Mouse (Mus musculus): ENCODE measurements around the gene Nup153. TPM values are rescaled to one million over a fixed set of nuclear protein-coding genes. Genes with fewer than 3 reads are reported as not detected.

Nup153 gene
- polyA plus RNA-seq, 1 experiment = not detected

- TF ChIP-seq CTCF (IDR thresholded peaks at IDR 0.05; ENCODE audit: insufficient read depth, low read depth, low read length) = no peak
- TF ChIP-seq POLR2A (IDR thresholded peaks at IDR 0.05; ENCODE audit: insufficient read depth, low read depth, low read length) = no peak
- Histone ChIP-seq H3K4me1 (ENCODE audit: control insufficient read depth, insufficient read depth, low read length) (no peaks in the 10 kb centered on the region), H3K4me3 (ENCODE audit: insufficient read depth, low read depth, low read length) (no peak overlapping the region), H3K27ac (ENCODE audit: insufficient read depth, low read depth, low read length) (no peak overlapping the region)
- WGBS = 96% methylated on average over 13 of the region's 13 CpGs
These were observed 30.9 kb upstream of the Nup153 start for GRCm38 (mm10) chr13:46758627-46759026.

- H3K4me1 ChIP-seq (ENCODE audit: control insufficient read depth, insufficient read depth, low read length) = no peaks in the 10 kb centered on the region
- no peak for TF ChIP-seq CTCF (IDR thresholded peaks at IDR 0.05; ENCODE audit: insufficient read depth, low read depth, low read length)
- TF ChIP-seq POLR2A (IDR thresholded peaks at IDR 0.05; ENCODE audit: insufficient read depth, low read depth, low read length) = no peak
- H3K27ac ChIP-seq (ENCODE audit: insufficient read depth, low read depth, low read length) = no peak overlapping the region
- WGBS = 92% methylated on average over 7 of the region's 7 CpGs
- H3K4me3 ChIP-seq (ENCODE audit: insufficient read depth, low read depth, low read length) = no peak overlapping the region
These were observed 30.2 kb upstream of the Nup153 start for GRCm38 (mm10) chr13:46757946-46758345.

- WGBS = 95% methylated on average over 5 of the region's 5 CpGs
These were observed 25.6 kb upstream of the Nup153 start for GRCm38 (mm10) chr13:46753294-46753693.

GRCm38 (mm10) chr13:46752566-46753229, 25.0 kb upstream of the Nup153 start:
- no peak overlapping the region for H3K4me3 ChIP-seq (ENCODE audit: insufficient read depth, low read depth, low read length)
- WGBS = 84% methylated on average over 13 of the region's 13 CpGs
- no peak overlapping the region for H3K27ac ChIP-seq (ENCODE audit: insufficient read depth, low read depth, low read length)
- TF ChIP-seq CTCF (IDR thresholded peaks at IDR 0.05; ENCODE audit: insufficient read depth, low read depth, low read length) (no peak), POLR2A (IDR thresholded peaks at IDR 0.05; ENCODE audit: insufficient read depth, low read depth, low read length) (no peak)
- no peaks in the 10 kb centered on the region for H3K4me1 ChIP-seq (ENCODE audit: control insufficient read depth, insufficient read depth, low read length)

More at GRCm38 (mm10) chr13:46753294-46753693, 25.6 kb upstream of the Nup153 start:
- Histone ChIP-seq H3K4me3 (ENCODE audit: insufficient read depth, low read depth, low read length) (no peak overlapping the region), H3K27ac (ENCODE audit: insufficient read depth, low read depth, low read length) (no peak overlapping the region), H3K4me1 (ENCODE audit: control insufficient read depth, insufficient read depth, low read length) (no peaks in the 10 kb centered on the region)
- no peak for TF ChIP-seq CTCF (IDR thresholded peaks at IDR 0.05; ENCODE audit: insufficient read depth, low read depth, low read length)
- TF ChIP-seq POLR2A (IDR thresholded peaks at IDR 0.05; ENCODE audit: insufficient read depth, low read depth, low read length) = no peak

GRCm38 (mm10) chr13:46748138-46748873, 20.6 kb upstream of the Nup153 start:
- no peak for TF ChIP-seq POLR2A (IDR thresholded peaks at IDR 0.05; ENCODE audit: insufficient read depth, low read depth, low read length)
- TF ChIP-seq CTCF (IDR thresholded peaks at IDR 0.05; ENCODE audit: insufficient read depth, low read depth, low read length) = no peak
- WGBS = 89% methylated on average over 5 of the region's 5 CpGs

GRCm38 (mm10) chr13:46743821-46744220, 16.1 kb upstream of the Nup153 start:
- 85% methylated on average over 8 of the region's 8 CpGs for WGBS
- Histone ChIP-seq H3K4me1 (ENCODE audit: control insufficient read depth, insufficient read depth, low read length) (no peaks in the 10 kb centered on the region), H3K27ac (ENCODE audit: insufficient read depth, low read depth, low read length) (no peak overlapping the region), H3K4me3 (ENCODE audit: insufficient read depth, low read depth, low read length) (no peak overlapping the region)
- TF ChIP-seq CTCF (IDR thresholded peaks at IDR 0.05; ENCODE audit: insufficient read depth, low read depth, low read length) (no peak), POLR2A (IDR thresholded peaks at IDR 0.05; ENCODE audit: insufficient read depth, low read depth, low read length) (no peak)

More at GRCm38 (mm10) chr13:46748138-46748873, 20.6 kb upstream of the Nup153 start:
- no peak overlapping the region for H3K27ac ChIP-seq (ENCODE audit: insufficient read depth, low read depth, low read length)
- H3K4me3 ChIP-seq (ENCODE audit: insufficient read depth, low read depth, low read length) = no peak overlapping the region
- H3K4me1 ChIP-seq (ENCODE audit: control insufficient read depth, insufficient read depth, low read length) = no peaks in the 10 kb centered on the region

- 61% methylated on average over 2 of the region's 2 CpGs for WGBS
- no peak overlapping the region for H3K4me3 ChIP-seq (ENCODE audit: insufficient read depth, low read depth, low read length)
- TF ChIP-seq CTCF (IDR thresholded peaks at IDR 0.05; ENCODE audit: insufficient read depth, low read depth, low read length) = no peak
- TF ChIP-seq POLR2A (IDR thresholded peaks at IDR 0.05; ENCODE audit: insufficient read depth, low read depth, low read length) = no peak
- H3K4me1 ChIP-seq (ENCODE audit: control insufficient read depth, insufficient read depth, low read length) = no peaks in the 10 kb centered on the region
- H3K27ac ChIP-seq (ENCODE audit: insufficient read depth, low read depth, low read length) = no peak overlapping the region
These were observed 14.6 kb upstream of the Nup153 start for GRCm38 (mm10) chr13:46742367-46742766.

GRCm38 (mm10) chr13:46739426-46739825, 11.7 kb upstream of the Nup153 start:
- H3K27ac ChIP-seq (ENCODE audit: insufficient read depth, low read depth, low read length) = no peak overlapping the region
- 81% methylated on average over 7 of the region's 7 CpGs for WGBS
- peaks cover 12% of the 10 kb centered on the region; the same call in 1 of the 2 replicates for H3K4me1 ChIP-seq (ENCODE audit: control insufficient read depth, insufficient read depth, low read length)
- H3K4me3 ChIP-seq (ENCODE audit: insufficient read depth, low read depth, low read length) = no peak overlapping the region
- TF ChIP-seq CTCF (IDR thresholded peaks at IDR 0.05; ENCODE audit: insufficient read depth, low read depth, low read length) (no peak), POLR2A (IDR thresholded peaks at IDR 0.05; ENCODE audit: insufficient read depth, low read depth, low read length) (no peak)

GRCm38 (mm10) chr13:46737482-46737881, 9.7 kb upstream of the Nup153 start:
- no peak overlapping the region for H3K27ac ChIP-seq (ENCODE audit: insufficient read depth, low read depth, low read length)
- WGBS = 93% methylated on average over 4 of the region's 4 CpGs
- H3K4me1 ChIP-seq (ENCODE audit: control insufficient read depth, insufficient read depth, low read length) = peaks cover 12% of the 10 kb centered on the region; the same call in 1 of the 2 replicates
- TF ChIP-seq CTCF (IDR thresholded peaks at IDR 0.05; ENCODE audit: insufficient read depth, low read depth, low read length) (no peak), POLR2A (IDR thresholded peaks at IDR 0.05; ENCODE audit: insufficient read depth, low read depth, low read length) (no peak)
- H3K4me3 ChIP-seq (ENCODE audit: insufficient read depth, low read depth, low read length) = no peak overlapping the region
